In genomic region chr16:34141670-34142069, GRCm38 (mm10) we compare ENCODE assay signal across 25 mouse cellular contexts.
DNase-seq lines count a peak whose midpoint lies in the region; ATAC-seq and TF ChIP-seq lines count a peak whose summit lies in the region.
"Had no signal": no experiment of that assay in that cellular context is flagged by ENCODE, and none has a peak within 500 bp of the region (broad histone marks: within the 10 kb centered on the region; RNA-seq: fewer than 3 reads in every experiment).

No protein-coding gene starts in this region.

- H3K27ac ChIP-seq in lung, embryonic 14.5 days (ENCODE audit: low read depth), result no peak overlapping the region
- H3K27ac ChIP-seq: embryonic facial prominence, embryonic 10.5 days; embryonic facial prominence, embryonic 12.5 days; forebrain, embryonic 13.5 days; forebrain, embryonic 15.5 days had no signal

- WGBS in lung, embryonic 14.5 days, result 63% methylated on average over 8 of the region's 8 CpGs

- H3K9me3 ChIP-seq in lung, embryonic 14.5 days (ENCODE audit: low read depth, low read length), result no peaks in the 10 kb centered on the region
- H3K9me3 ChIP-seq: embryonic facial prominence, embryonic 10.5 days; embryonic facial prominence, embryonic 12.5 days; forebrain, embryonic 13.5 days; forebrain, embryonic 15.5 days; G1E had no signal

- no peak for DNase-seq in frontal cortex, adult 2 months (ENCODE audit: extremely low spot score in 1 of 2, low spot score in 1 of 2)
- peak; percentile 4 for DNase-seq in lung, embryonic 14.5 days
- DNase-seq in lung, postnatal 36 days, result no peak
- peak; percentile 55 for DNase-seq in brain, adult 2 months (ENCODE audit: low read depth, low spot score)
- DNase-seq in heart, postnatal 4 days, result no peak
- DNase-seq: adrenal gland, adult 8-10 months; adrenal gland, postnatal 14 days; adrenal gland, postnatal 36 days; B cell, adult 2 months; cerebellum, adult 11 months; cerebellum, adult 18-20 months; cerebellum, adult 8-10 months; cerebellum, adult 9-11 months; cerebellum, postnatal 14 days; cerebellum, postnatal 36 days; forebrain, postnatal 0 days had no signal

- H3K27me3 ChIP-seq in lung, embryonic 14.5 days (ENCODE audit: insufficient read depth, low read length), result no peaks in the 10 kb centered on the region
- H3K27me3 ChIP-seq: embryonic facial prominence, embryonic 12.5 days; forebrain, embryonic 13.5 days; forebrain, embryonic 15.5 days; Patski had no signal

- TF ChIP-seq CTCF in lung, embryonic 14.5 days (IDR thresholded peaks at IDR 0.05; ENCODE audit: low read depth), result no peak

- no peak overlapping the region for H3K4me3 ChIP-seq in lung, embryonic 14.5 days (ENCODE audit: low read depth, low read length)
- H3K4me3 ChIP-seq: embryonic facial prominence, embryonic 10.5 days; embryonic facial prominence, embryonic 12.5 days; forebrain, embryonic 13.5 days; forebrain, embryonic 15.5 days had no signal

- peak; percentile 78 for ATAC-seq in frontal cortex, adult (ENCODE audit: low TSS enrichment)
- ATAC-seq in lung, embryonic 14.5 days (ENCODE audit: insufficient read depth), result no peak
- ATAC-seq: activated CD4-positive, CD25-positive, alpha-beta regulatory T cell, adult 4 months; CD4-positive, CD25-positive, alpha-beta regulatory T cell, adult 4 months; forebrain, embryonic 13.5 days; forebrain, embryonic 15.5 days; forebrain, postnatal 0 days; Patski had no signal

- H3K4me2 ChIP-seq in lung, embryonic 14.5 days, result no peak overlapping the region
- H3K4me2 ChIP-seq: embryonic facial prominence, embryonic 12.5 days; forebrain, embryonic 13.5 days; forebrain, embryonic 15.5 days had no signal

- no peak overlapping the region for H3K9ac ChIP-seq in lung, embryonic 14.5 days
- H3K9ac ChIP-seq: embryonic facial prominence, embryonic 12.5 days; forebrain, embryonic 13.5 days; forebrain, embryonic 15.5 days; forebrain, postnatal 0 days had no signal

- no peaks in the 10 kb centered on the region for H3K4me1 ChIP-seq in lung, embryonic 14.5 days (ENCODE audit: insufficient read depth)
- H3K4me1 ChIP-seq: embryonic facial prominence, embryonic 10.5 days; embryonic facial prominence, embryonic 12.5 days had no signal

- no peaks in the 10 kb centered on the region for H3K36me3 ChIP-seq in lung, embryonic 14.5 days (ENCODE audit: insufficient read depth)
- H3K36me3 ChIP-seq: embryonic facial prominence, embryonic 10.5 days; embryonic facial prominence, embryonic 12.5 days; G1E had no signal

Comparison
In these comparisons a context has a peak if more than half of its experiments do, and no peak if none do; other contexts are left out.
1. DNase-seq: peak in lung, embryonic 14.5 days (single experiment) and brain, adult 2 months (single experiment); none in frontal cortex, adult 2 months (0 of 2), lung, postnatal 36 days (single experiment) and heart, postnatal 4 days (single experiment).